Mouse (Mus musculus) embryonic facial prominence, embryonic 15.5 days (tissue): ENCODE measurements around the gene Zan. TPM values are rescaled to one million over a fixed set of nuclear protein-coding genes. Genes with fewer than 3 reads are reported as not detected.

Experiments
- ATAC-seq: fragments of 200-750 bp; cut with Nextera tagmentation; 2 replicates; pipeline ENCODE4 v1.8.0; 2017; ENCODE audit warnings: low read depth, moderate TSS enrichment; ENCODE audit not compliant: insufficient number of reproducible peaks, low FRiP score, low TSS enrichment
- H3K27ac ChIP-seq: fragments of 300-500 bp; sonication (generic); replicated peaks from 2 replicates; pipeline ENCODE4 v1.5.1; 2015; ENCODE audit warnings: mild to moderate bottlenecking, inconsistent platforms
- H3K27me3 ChIP-seq: fragments of 300-500 bp; sonication (generic); 2 replicates; pipeline ENCODE4 v1.6.1; 2015; ENCODE audit warnings: inconsistent platforms
- H3K36me3 ChIP-seq: fragments of 300-500 bp; sonication (generic); 2 replicates; pipeline ENCODE4 v1.6.1; 2015; ENCODE audit warnings: mild to moderate bottlenecking, inconsistent platforms
- H3K4me1 ChIP-seq: fragments of 300-500 bp; sonication (generic); 2 replicates; pipeline ENCODE4 v1.6.1; 2015; ENCODE audit warnings: inconsistent platforms
- H3K4me2 ChIP-seq: fragments of 300-500 bp; sonication (generic); replicated peaks from 2 replicates; pipeline ENCODE4 v1.6.1; 2015; ENCODE audit warnings: mild to moderate bottlenecking, inconsistent platforms
- H3K4me3 ChIP-seq: fragments of 300-500 bp; sonication (generic); replicated peaks from 2 replicates; pipeline ENCODE4 v1.5.1; 2015; ENCODE audit warnings: mild to moderate bottlenecking, inconsistent platforms
- H3K9ac ChIP-seq: fragments of 300-500 bp; sonication (generic); 2 replicates; pipeline ENCODE4 v1.6.1; 2015; ENCODE audit warnings: inconsistent platforms
- H3K9me3 ChIP-seq: fragments of 300-500 bp; sonication (generic); replicated peaks from 2 replicates; pipeline ENCODE4 v1.6.1; 2016; ENCODE audit warnings: inconsistent platforms
- WGBS: fragments of 180-500 bp; shearing (Covaris S2); methylation state at CpG from one replicate; pipeline ENCODE4 v1.1.7; 2015; 5-methylcytosine and 5-hydroxymethylcytosine counted together
- polyA plus RNA-seq: library from polyadenylated mRNA; unstranded; fragments of >200 nt; fragmentation: Nextera tagmentation; extraction: Ambion mirVana; gene quantifications from 2 replicates; pipeline ENCODE4 v1.2.1, GENCODE M21; 2015

The Zan gene
- polyA plus RNA-seq, 1 experiment from 2014 or later, result 0.23 TPM

DNA sequence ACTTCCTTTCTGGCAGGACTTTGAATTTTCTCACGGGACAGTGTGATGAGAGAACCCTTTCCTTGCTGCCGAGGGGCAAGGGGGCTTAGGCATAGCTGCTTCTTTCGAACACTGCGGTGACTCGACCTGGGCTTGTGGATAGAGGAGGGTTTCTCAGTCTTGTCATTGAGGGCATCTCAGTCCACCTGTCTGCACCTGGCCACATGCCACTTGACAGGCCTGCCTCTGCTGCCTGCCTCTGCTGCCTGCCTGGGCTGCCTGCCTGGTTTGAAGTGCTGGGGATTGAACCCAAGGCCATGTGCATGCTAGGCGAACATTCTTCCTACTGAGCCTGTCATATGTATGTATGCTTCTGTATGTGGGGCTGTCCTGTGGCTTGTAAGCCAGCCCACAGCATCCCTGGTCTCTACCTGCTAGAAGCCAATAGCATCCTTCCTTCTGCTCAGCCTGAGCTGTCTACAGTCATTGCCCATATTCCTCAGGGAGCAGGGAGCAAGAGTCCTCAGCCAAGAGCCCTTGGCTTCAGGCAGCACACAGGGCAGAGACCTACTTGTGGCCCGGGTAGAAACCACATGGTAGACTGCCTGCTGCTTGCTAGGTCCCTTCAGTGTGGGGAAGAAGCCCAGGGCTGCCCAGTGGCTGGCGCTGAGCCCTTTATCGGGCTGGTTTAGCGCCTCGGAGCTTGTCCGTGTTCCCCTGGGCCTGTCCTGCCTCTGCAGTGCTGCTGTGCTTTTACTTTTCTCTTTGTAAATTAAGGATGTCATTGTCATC, 37.3 kb upstream of the Zan start:
- Histone ChIP-seq H3K4me1 (peaks cover 46% of the 10 kb centered on the region), H3K9me3 (no peaks in the 10 kb centered on the region), H3K4me3 (no peak overlapping the region), H3K27me3 (no peaks in the 10 kb centered on the region), H3K4me2 (no peak overlapping the region), H3K36me3 (peaks cover 25% of the 10 kb centered on the region), H3K9ac (no peak overlapping the region), H3K27ac (no peak overlapping the region)
- WGBS, result 86% methylated on average over 12 of the region's 12 CpGs
- ATAC-seq, result no peak

DNA sequence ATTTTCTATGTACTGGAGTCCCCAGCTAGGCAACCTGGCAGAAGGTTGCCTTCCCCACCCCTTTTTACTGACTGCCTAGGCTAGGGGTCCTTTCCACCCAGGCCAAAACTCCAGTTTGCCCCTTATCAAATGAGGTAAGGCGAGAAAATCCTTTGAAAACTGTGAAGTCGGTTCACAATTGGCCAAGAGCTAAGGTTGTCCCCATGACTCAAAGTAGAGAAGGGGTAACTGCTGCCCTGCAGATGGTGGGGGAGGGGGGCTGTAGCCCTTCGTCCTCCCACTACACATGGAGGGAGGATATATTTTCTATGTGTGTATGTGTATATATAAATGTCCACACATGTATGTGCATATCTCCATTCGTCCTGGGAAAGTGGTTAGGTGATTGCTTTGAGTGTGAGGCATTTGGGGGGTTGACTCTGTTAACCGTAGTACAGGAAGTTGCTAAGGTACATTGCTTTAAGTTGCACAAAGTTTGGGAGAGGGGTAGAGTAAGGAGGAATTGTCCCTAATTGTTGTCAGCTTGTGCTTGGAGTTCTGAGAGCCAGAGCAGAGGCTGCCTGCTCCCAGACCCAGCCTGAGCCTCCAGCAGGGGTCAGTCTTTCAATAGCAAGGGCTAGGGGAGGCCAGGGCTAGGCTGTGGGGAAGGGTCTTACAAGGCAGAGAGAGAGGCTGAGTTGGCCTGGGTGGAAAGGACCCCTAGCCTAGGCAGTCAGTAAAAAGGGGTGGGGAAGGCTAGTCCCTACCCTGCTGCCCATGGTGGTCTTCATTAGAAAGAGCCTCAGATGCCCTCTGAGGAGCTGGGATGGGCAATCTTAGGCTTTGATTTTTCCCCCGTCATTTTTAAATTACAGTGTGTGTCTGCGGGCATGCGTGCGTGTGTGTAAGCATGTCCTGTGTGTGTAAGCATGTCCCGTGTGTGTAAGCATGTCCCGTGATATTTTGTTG, 36.3 kb upstream of the Zan start:
- Histone ChIP-seq H3K4me3 (no peak overlapping the region), H3K4me2 (0 out of 2 replicates have a peak overlapping the region, but pooled peaks have one; percentile 0), H3K4me1 (peaks cover 46% of the 10 kb centered on the region), H3K27me3 (no peaks in the 10 kb centered on the region), H3K9ac (no peak overlapping the region), H3K27ac (no peak overlapping the region), H3K9me3 (no peaks in the 10 kb centered on the region), H3K36me3 (peaks cover 15% of the 10 kb centered on the region)
- no peak for ATAC-seq
- WGBS, result 69% methylated on average over 11 of the region's 11 CpGs

- 59% methylated on average over 3 of the region's 3 CpGs for WGBS
- H3K4me2 ChIP-seq, result peak overlapping the region; percentile 79
- H3K4me1 ChIP-seq, result peaks cover 46% of the 10 kb centered on the region
- H3K27ac ChIP-seq, result peak overlapping the region; percentile 22; the same call in 1 of the 2 replicates
- H3K36me3 ChIP-seq, result peaks cover 6% of the 10 kb centered on the region; the same call in 1 of the 2 replicates
- peak overlapping the region; percentile 94 for H3K9ac ChIP-seq
- no peaks in the 10 kb centered on the region for H3K27me3 ChIP-seq
- H3K4me3 ChIP-seq, result peak overlapping the region; percentile 87
- no peaks in the 10 kb centered on the region for H3K9me3 ChIP-seq
- no peak for ATAC-seq
Measured at GRCm38 (mm10) chr5:137511706-137512105, 34.8 kb upstream of the Zan start.

GRCm38 (mm10) chr5:137510573-137511390, 33.9 kb upstream of the Zan start:
- peaks cover 5% of the 10 kb centered on the region; the same call in 1 of the 2 replicates for H3K36me3 ChIP-seq
- H3K9me3 ChIP-seq, result no peaks in the 10 kb centered on the region
- WGBS, result 1% methylated on average over 61 of the region's 83 CpGs
- peak overlapping the region; percentile 79 for H3K4me2 ChIP-seq
- peak; percentile 32 for ATAC-seq
- no peaks in the 10 kb centered on the region for H3K27me3 ChIP-seq
- H3K27ac ChIP-seq, result peak overlapping the region; percentile 88
- peak overlapping the region; percentile 87 for H3K4me3 ChIP-seq
- peaks cover 46% of the 10 kb centered on the region for H3K4me1 ChIP-seq
- H3K9ac ChIP-seq, result peak overlapping the region; percentile 94

- Histone ChIP-seq H3K27ac (peak overlapping the region; percentile 88), H3K9ac (peak overlapping the region; percentile 94), H3K4me2 (peak overlapping the region; percentile 79), H3K27me3 (no peaks in the 10 kb centered on the region), H3K4me3 (peak overlapping the region; percentile 87), H3K4me1 (peaks cover 43% of the 10 kb centered on the region), H3K9me3 (no peaks in the 10 kb centered on the region), H3K36me3 (no peaks in the 10 kb centered on the region)
- ATAC-seq, result peak; percentile 80
- WGBS, result under 1% methylated on average over 33 of the region's 52 CpGs
Measured at GRCm38 (mm10) chr5:137510014-137510501, 33.2 kb upstream of the Zan start.

DNA sequence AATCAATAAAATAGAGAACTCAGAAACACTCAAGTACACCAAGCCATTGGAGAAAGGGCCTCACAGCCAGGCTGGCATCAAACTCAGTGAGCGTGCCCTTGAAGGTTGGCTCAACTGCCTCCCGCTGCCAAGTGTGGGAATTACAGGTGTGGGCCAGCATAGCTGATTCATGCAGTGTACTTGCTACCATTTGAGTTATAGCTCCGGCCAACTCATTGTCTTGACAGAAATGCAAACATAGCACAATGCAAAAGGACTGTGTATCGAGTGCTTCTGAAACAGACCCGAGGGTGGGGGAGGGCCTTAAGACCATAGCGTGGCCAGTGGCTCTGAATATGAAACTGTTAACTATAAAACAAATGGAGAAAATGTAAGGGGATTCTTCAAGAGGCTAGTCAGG, 27.2 kb upstream of the Zan start:
- Histone ChIP-seq H3K27ac (no peak overlapping the region), H3K9me3 (no peaks in the 10 kb centered on the region), H3K9ac (no peak overlapping the region), H3K4me1 (peaks cover 11% of the 10 kb centered on the region; the same call in 1 of the 2 replicates), H3K4me2 (no peak overlapping the region), H3K36me3 (peaks cover 7% of the 10 kb centered on the region; the same call in 1 of the 2 replicates), H3K4me3 (no peak overlapping the region), H3K27me3 (no peaks in the 10 kb centered on the region)
- 81% methylated on average over 6 of the region's 6 CpGs for WGBS
- ATAC-seq, result no peak

DNA sequence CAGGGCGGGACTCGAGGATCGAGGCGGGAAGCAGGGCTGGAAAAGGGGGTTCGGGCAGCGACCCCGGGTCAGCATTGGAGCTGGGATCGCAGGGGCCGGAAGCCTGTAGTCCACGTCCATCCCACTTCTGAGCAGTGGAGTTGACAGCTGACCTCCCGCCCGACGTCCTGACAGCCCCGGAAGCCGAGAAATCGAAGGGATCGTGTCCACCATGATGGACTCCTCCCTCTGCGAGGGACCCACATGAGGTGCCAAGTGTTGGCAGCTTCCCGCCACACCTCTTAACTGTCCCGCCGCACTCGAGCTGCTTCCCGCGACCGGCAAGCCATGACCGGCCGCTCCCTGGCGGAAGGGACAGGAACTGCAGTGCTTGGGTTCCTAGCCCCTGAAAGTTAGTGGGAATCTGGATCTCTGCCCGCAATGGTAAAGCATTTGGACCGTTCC, 25.8 kb upstream of the Zan start:
- peak overlapping the region; percentile 84 for H3K4me2 ChIP-seq
- peaks cover 7% of the 10 kb centered on the region; the same call in 1 of the 2 replicates for H3K36me3 ChIP-seq
- H3K4me1 ChIP-seq, result peaks cover 11% of the 10 kb centered on the region; the same call in 1 of the 2 replicates
- peak; percentile 86 for ATAC-seq
- peak overlapping the region; percentile 99 for H3K27ac ChIP-seq
- peak overlapping the region; percentile 83 for H3K4me3 ChIP-seq
- under 1% methylated on average over 27 of the region's 30 CpGs for WGBS
- peak overlapping the region; percentile 62 for H3K9ac ChIP-seq
- no peaks in the 10 kb centered on the region for H3K27me3 ChIP-seq
- H3K9me3 ChIP-seq, result no peaks in the 10 kb centered on the region

DNA sequence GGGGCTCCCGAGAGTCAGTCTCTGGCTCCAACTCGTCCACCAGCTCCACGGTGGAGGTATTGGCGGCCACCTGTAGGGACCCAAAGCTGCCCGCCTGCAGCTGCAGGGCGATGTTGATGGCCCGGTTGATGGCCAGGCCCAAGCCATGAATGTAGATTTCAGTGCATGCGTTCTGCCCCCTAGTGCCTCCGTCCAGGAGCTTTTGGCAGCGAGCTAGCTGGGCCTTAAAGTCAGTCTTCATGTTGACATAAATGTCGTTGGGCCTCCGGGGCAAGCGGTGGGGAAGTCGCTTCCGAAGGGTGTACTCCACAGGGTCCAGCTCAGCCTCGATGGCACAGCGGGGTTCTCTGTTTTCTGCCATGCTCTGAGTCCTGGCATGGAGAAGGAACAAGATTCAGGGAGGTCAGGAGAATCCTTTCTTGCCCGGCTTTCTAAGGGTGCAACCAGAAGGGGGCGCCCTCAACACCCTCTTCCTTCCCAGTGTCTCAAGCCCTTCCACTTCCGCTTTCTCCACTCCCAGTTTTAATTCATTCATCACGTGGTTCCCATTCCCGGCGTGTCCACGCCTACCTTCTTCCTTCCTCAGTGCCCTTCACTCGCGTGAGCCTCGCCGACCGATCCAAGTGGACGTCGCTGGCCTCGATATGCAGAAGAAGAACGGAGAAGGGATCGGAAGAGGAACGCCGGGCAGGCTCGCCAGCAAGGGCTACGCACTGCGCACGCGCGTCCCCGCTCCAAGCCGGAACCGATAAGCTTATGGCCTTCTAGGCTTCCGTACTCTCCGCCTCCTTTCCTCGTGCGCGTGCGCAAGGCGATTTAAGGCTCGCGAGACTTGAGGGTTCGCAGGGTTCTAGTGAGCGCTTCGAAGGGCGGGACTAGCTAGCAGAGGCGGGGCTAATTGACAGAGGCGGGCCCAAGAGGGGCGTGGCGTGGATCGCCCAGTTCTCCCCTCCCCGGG, 25.1 kb upstream of the Zan start, which contains the start of gene Pop7:
TSS of gene Pop7 (minus strand) at position 810 of the 958 bp plus-strand sequence.
- Histone ChIP-seq H3K36me3 (peaks cover 7% of the 10 kb centered on the region; the same call in 1 of the 2 replicates), H3K4me3 (peak within 1 kb of the TSS; percentile 83), H3K27ac (peak within 1 kb of the TSS; percentile 99), H3K9ac (peak within 1 kb of the TSS; percentile 74), H3K27me3 (no peaks in the 10 kb centered on the region), H3K9me3 (no peaks in the 10 kb centered on the region), H3K4me2 (peak within 1 kb of the TSS; percentile 84), H3K4me1 (peaks cover 11% of the 10 kb centered on the region; the same call in 1 of the 2 replicates)
- WGBS, result 2% methylated on average over 64 of the region's 64 CpGs
- ATAC-seq, result peak; percentile 96

DNA sequence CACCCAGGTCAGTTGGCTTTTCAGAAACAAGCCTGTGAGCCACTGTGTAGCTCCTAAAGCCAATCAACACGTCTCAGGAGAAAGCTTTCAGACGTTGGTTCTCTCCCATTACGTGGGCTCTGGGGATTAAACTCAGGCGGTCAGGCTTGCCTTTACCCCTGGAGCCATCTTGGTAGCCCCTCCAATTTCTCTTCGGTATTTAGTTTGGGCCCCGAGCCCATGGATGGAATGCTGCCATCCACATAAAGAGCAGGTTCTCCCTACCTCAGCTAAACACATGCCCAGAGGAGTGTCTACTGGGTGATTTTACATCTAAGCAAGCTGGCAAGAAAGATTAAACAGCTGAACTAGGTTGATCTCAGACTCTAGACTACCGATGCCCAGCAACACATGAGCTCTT, 23.3 kb upstream of the Zan start:
- H3K4me2 ChIP-seq, result no peak overlapping the region
- 86% methylated on average over 7 of the region's 7 CpGs for WGBS
- no peaks in the 10 kb centered on the region for H3K27me3 ChIP-seq
- H3K9ac ChIP-seq, result no peak overlapping the region
- peaks cover 7% of the 10 kb centered on the region; the same call in 1 of the 2 replicates for H3K36me3 ChIP-seq
- no peak for ATAC-seq
- H3K4me3 ChIP-seq, result no peak overlapping the region
- peaks cover 11% of the 10 kb centered on the region; the same call in 1 of the 2 replicates for H3K4me1 ChIP-seq
- no peak overlapping the region for H3K27ac ChIP-seq
- H3K9me3 ChIP-seq, result no peaks in the 10 kb centered on the region
